Mouse (Mus musculus) lung, postnatal 0 days (tissue): ENCODE data around the gene Dnaic2. TPM values are rescaled to one million over a fixed set of nuclear protein-coding genes. Genes with fewer than 3 reads are reported as not detected.

Source experiments
- ATAC-seq: fragments of 200-750 bp; cut with Nextera tagmentation; 2 replicates; pipeline ENCODE4 v1.8.0; 2017; ENCODE audit warnings: moderate library complexity
- DNase-seq: peaks from one replicate; pipeline ENCODE4 v3.0.0-alpha.2; 2016; ENCODE audit warnings: low spot score
- H3K27ac ChIP-seq: fragments of 300-500 bp; sonication (generic); 2 replicates; pipeline ENCODE4 v1.5.1; 2014; ENCODE audit warnings: antibody characterized with exemption, mild to moderate bottlenecking, low read length, mixed read lengths
- H3K27me3 ChIP-seq: fragments of 300-500 bp; sonication (generic); replicated peaks from 2 replicates; pipeline ENCODE4 v1.6.1; 2014; ENCODE audit warnings: low read length, mixed read lengths; ENCODE audit not compliant: insufficient read depth
- H3K36me3 ChIP-seq: fragments of 300-500 bp; sonication (generic); 2 replicates; pipeline ENCODE4 v1.6.1; 2014; ENCODE audit warnings: low read length, mixed read lengths; ENCODE audit not compliant: insufficient read depth
- H3K4me1 ChIP-seq: fragments of 300-500 bp; sonication (generic); 2 replicates; pipeline ENCODE4 v1.6.1; 2014; ENCODE audit warnings: antibody characterized with exemption, low read depth, low read length, mixed read lengths; ENCODE audit not compliant: insufficient read depth
- H3K4me2 ChIP-seq: fragments of 300-500 bp; sonication (generic); replicated peaks from 2 replicates; pipeline ENCODE4 v1.6.1; 2014; ENCODE audit warnings: low read depth, mild to moderate bottlenecking, low read length, moderate library complexity, mixed read lengths
- H3K4me3 ChIP-seq: fragments of 300-500 bp; sonication (generic); 2 replicates; pipeline ENCODE4 v1.5.1; 2014; ENCODE audit warnings: low read depth, low read length
- H3K9ac ChIP-seq: fragments of 300-500 bp; sonication (generic); replicated peaks from 2 replicates; pipeline ENCODE4 v1.6.1; 2014; ENCODE audit warnings: low read depth, mild to moderate bottlenecking
- H3K9me3 ChIP-seq: fragments of 300-500 bp; sonication (generic); 2 replicates; pipeline ENCODE4 v1.6.1; 2016; ENCODE audit warnings: low read length, mixed read lengths
- CTCF ChIP-seq: IDR thresholded peaks from 2 replicates; pipeline ENCODE4 v1.5.1; 2016; ENCODE audit warnings: antibody characterized with exemption, mild to moderate bottlenecking
- EP300 ChIP-seq: IDR thresholded peaks from 2 replicates; pipeline ENCODE4 v1.6.1; 2016; ENCODE audit warnings: antibody characterized with exemption, mild to moderate bottlenecking, control low read depth
- WGBS: fragments of 180-500 bp; shearing (Covaris S2); extraction: QIAGEN DNeasy Blood & Tissue Kit; methylation state at CpG from one replicate; pipeline ENCODE4 v1.1.7; 2014; 5-methylcytosine and 5-hydroxymethylcytosine counted together
- polyA plus RNA-seq: library from polyadenylated mRNA; unstranded; fragments of >200 nt; fragmentation: Nextera tagmentation; extraction: Ambion mirVana; gene quantifications from 2 replicates; pipeline ENCODE4 v1.2.1, GENCODE M21; 2015

The Dnaic2 gene
- polyA plus RNA-seq, 1 experiment from 2014 or later, result 6.4 TPM

- Histone ChIP-seq H3K9ac (no peak overlapping the region), H3K4me1 (no peaks in the 10 kb centered on the region; the same call in none of the 2 replicates), H3K4me2 (no peak overlapping the region), H3K27ac (no peak overlapping the region), H3K4me3 (no peak overlapping the region), H3K27me3 (peaks cover 20% of the 10 kb centered on the region), H3K36me3 (no peaks in the 10 kb centered on the region), H3K9me3 (no peaks in the 10 kb centered on the region)
- 87% methylated on average over 7 of the region's 7 CpGs for WGBS
- no peak for DNase-seq
- TF ChIP-seq EP300 (no peak), CTCF (no peak)
- no peak for ATAC-seq
Observed at GRCm38 (mm10) chr11:114797176-114797575, 70.0 kb downstream of the Dnaic2 start.

DNA sequence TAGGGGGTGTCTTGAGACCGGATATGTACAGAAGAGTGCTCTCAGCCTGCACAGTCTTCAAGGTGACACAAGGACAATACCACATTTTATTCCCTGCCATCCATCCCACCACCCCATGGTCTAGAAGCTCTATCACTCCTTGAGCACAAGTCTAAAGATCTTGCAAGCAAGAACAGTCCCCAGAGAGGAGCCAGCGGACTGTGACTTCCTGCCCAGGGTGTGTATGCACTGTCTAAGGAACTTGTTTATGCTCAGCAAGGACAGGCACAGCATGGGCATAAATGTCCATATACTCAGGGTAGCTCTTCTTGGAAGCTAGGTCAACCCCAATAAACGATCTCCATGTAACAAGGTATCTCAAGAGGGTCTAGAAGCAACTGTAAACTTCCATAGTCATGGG lies 70.8 kb downstream of the Dnaic2 start:
- no peak overlapping the region for H3K27ac ChIP-seq
- H3K36me3 ChIP-seq, result no peaks in the 10 kb centered on the region

DNA sequence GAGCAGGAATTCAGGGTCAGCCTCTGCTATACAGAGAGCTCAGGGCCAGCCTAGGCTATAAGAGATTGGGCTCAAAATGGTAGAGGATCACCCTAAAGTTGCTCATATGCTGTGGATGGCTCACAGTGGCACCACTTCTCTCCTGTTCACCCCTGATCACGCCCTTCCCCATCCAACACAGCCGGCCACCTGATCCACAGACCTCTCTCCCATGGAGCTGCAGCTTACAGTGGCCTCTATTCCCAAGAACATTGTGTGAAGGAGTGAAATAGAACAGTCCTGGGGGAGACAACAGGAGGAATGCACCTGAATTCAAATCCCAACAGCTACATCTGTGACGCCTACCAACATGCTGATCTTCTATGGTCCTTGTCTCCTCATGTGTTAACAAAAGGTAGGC lies 71.4 kb downstream of the Dnaic2 start, which contains the start of gene Gpr142:
Gene Gpr142 (plus strand): TSS at position 301 of the 400 bp plus-strand sequence.
- ATAC-seq (no peak), DNase-seq (no peak)
- Histone ChIP-seq H3K36me3 (no peaks in the 10 kb centered on the region), H3K4me3 (no peak within 1 kb of the TSS), H3K9me3 (no peaks in the 10 kb centered on the region), H3K27ac (no peak within 1 kb of the TSS), H3K4me2 (no peak within 1 kb of the TSS), H3K9ac (no peak within 1 kb of the TSS), H3K4me1 (no peaks in the 10 kb centered on the region), H3K27me3 (peaks cover 7% of the 10 kb centered on the region; the same call in 1 of the 2 replicates)
- 88% methylated on average over 3 of the region's 3 CpGs for WGBS
- TF ChIP-seq EP300, result no peak
- TF ChIP-seq CTCF, result no peak

More for the DNA sequence above, 70.8 kb downstream of the Dnaic2 start:
- H3K4me3 ChIP-seq, result no peak overlapping the region
- no peak overlapping the region for H3K4me2 ChIP-seq
- H3K9me3 ChIP-seq, result no peaks in the 10 kb centered on the region
- no peak for TF ChIP-seq CTCF
- TF ChIP-seq EP300, result no peak
- DNase-seq (no peak), ATAC-seq (no peak)
- 81% methylated on average over 3 of the region's 3 CpGs for WGBS
- no peak overlapping the region for H3K9ac ChIP-seq
- no peaks in the 10 kb centered on the region for H3K4me1 ChIP-seq
- H3K27me3 ChIP-seq, result peaks cover 13% of the 10 kb centered on the region; the same call in 1 of the 2 replicates

- ATAC-seq, result no peak
Observed at GRCm38 (mm10) chr11:114801906-114802305, 74.7 kb downstream of the Dnaic2 start.

DNA sequence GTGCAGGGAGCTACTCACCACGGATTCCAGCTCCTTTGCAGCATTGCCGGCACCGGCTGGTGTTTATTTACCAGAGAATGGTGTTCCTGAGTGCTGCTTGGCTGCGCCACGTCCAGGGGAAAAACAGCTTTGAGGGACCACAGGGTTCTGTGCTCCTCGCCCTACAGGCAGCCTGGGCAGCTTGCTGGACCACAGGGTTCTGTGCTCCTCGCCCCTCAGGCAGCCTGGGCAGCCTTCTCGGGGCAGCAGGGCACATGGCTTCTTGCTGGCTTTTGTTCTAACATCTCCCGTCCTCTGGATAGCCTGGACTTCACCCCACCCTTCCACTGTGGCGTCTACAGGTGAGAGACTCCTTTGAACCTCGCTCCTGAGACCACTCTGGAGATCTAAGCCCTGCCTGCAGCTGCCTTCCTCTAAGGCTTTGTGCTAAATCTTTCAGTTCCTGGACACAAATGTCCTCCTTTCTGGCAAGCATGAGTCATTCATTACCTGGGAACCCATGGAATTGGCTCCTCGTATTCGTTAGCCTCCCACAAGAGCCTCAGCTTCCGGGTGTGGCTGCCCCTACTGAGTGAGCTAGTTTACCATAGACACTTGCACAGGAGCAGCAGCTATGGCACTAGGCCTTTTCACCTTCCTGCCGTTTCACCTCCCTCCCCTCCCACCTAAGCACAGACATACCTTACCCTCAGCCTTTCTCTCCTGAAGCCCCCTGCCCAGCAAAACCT lies 75.5 kb downstream of the Dnaic2 start:
- Histone ChIP-seq H3K27me3 (no peaks in the 10 kb centered on the region), H3K36me3 (no peaks in the 10 kb centered on the region), H3K4me3 (no peak overlapping the region), H3K27ac (no peak overlapping the region), H3K9me3 (no peaks in the 10 kb centered on the region), H3K4me1 (no peaks in the 10 kb centered on the region), H3K4me2 (no peak overlapping the region), H3K9ac (no peak overlapping the region)
- no peak for DNase-seq
- TF ChIP-seq CTCF, result no peak
- no peak for TF ChIP-seq EP300
- 35% methylated on average over 15 of the region's 15 CpGs for WGBS
- ATAC-seq, result no peak

More at GRCm38 (mm10) chr11:114801906-114802305, 74.7 kb downstream of the Dnaic2 start:
- Histone ChIP-seq H3K27ac (no peak overlapping the region), H3K9me3 (no peaks in the 10 kb centered on the region), H3K27me3 (no peaks in the 10 kb centered on the region), H3K36me3 (no peaks in the 10 kb centered on the region), H3K4me3 (no peak overlapping the region), H3K4me2 (no peak overlapping the region), H3K4me1 (no peaks in the 10 kb centered on the region), H3K9ac (no peak overlapping the region)
- DNase-seq, result no peak
- 100% methylated on average over 1 of the region's 1 CpGs for WGBS
- no peak for TF ChIP-seq CTCF
- TF ChIP-seq EP300, result no peak

GRCm38 (mm10) chr11:114803990-114804389 lies 76.8 kb downstream of the Dnaic2 start:
- H3K4me3 ChIP-seq, result no peak overlapping the region
- H3K4me2 ChIP-seq, result no peak overlapping the region
- H3K9me3 ChIP-seq, result no peaks in the 10 kb centered on the region
- H3K27me3 ChIP-seq, result no peaks in the 10 kb centered on the region
- no peak overlapping the region for H3K9ac ChIP-seq
- 56% methylated on average over 8 of the region's 8 CpGs for WGBS
- ATAC-seq, result no peak
- no peak overlapping the region for H3K27ac ChIP-seq
- TF ChIP-seq EP300 (no peak), CTCF (no peak)
- no peak for DNase-seq
- H3K4me1 ChIP-seq, result no peaks in the 10 kb centered on the region
- no peaks in the 10 kb centered on the region for H3K36me3 ChIP-seq
